Mouse (Mus musculus) gastrocnemius, postnatal 25 days (tissue): ENCODE data around the gene Elovl2. TPM values are rescaled to one million over a fixed set of nuclear protein-coding genes. Genes with fewer than 3 reads are reported as not detected.
A peak's percentile ranks its signal among the peaks of the same experiment; 100 is the strongest.

ENCODE experiments used
- DNase-seq: peaks from one replicate; pipeline ENCODE4 v3.0.0; 2022
- total RNA-seq, 2 experiments: library from RNA; stranded (reverse); gene quantifications; 1 replicate in 1 of 2; 2 replicates in 1 of 2; pipeline ENCODE4 v1.2.3; 2021

The Elovl2 gene
- total RNA-seq, 2 experiments from 2014 or later = not detected

GRCm38 (mm10) chr13:41145433-41145970 is 74.7 kb downstream of the Elovl2 start:
- no peak for DNase-seq

- peak; percentile 12 for DNase-seq
Measured at GRCm38 (mm10) chr13:41134901-41135300, 85.3 kb downstream of the Elovl2 start.

Other genes starting within 250 kb of the Elovl2 start
- gene Pak1ip1, start 219.4 kb downstream of the Elovl2 start, total RNA-seq = 10 to 100 TPM; 24.5 to 26.3 TPM
- gene Tmem14c, start 204.1 kb downstream of the Elovl2 start, total RNA-seq = 10 to 100 TPM; 80.7 to 82.9 TPM
- gene Mak, start 140.7 kb downstream of the Elovl2 start, total RNA-seq = not detected
- not detected for gene Gcm2, start 109.4 kb downstream of the Elovl2 start, total RNA-seq
- gene Sycp2l, start 106.1 kb downstream of the Elovl2 start, total RNA-seq = under 1 TPM in 1 of 2 experiments, not detected in 1; 0.13 TPM
- gene Smim13, start 29.4 kb upstream of the Elovl2 start, total RNA-seq = 10 to 100 TPM; 34.8 to 37.1 TPM
- gene Gm17364, start 53.6 kb upstream of the Elovl2 start, total RNA-seq = not detected